Mouse (Mus musculus): ENCODE measurements around the gene Hmx2. TPM values are rescaled to one million over a fixed set of nuclear protein-coding genes. Genes with fewer than 3 reads are reported as not detected.

The Hmx2 gene
- polyA plus RNA-seq, 1 experiment from 2014 or later, result 2.7 TPM

DNA sequence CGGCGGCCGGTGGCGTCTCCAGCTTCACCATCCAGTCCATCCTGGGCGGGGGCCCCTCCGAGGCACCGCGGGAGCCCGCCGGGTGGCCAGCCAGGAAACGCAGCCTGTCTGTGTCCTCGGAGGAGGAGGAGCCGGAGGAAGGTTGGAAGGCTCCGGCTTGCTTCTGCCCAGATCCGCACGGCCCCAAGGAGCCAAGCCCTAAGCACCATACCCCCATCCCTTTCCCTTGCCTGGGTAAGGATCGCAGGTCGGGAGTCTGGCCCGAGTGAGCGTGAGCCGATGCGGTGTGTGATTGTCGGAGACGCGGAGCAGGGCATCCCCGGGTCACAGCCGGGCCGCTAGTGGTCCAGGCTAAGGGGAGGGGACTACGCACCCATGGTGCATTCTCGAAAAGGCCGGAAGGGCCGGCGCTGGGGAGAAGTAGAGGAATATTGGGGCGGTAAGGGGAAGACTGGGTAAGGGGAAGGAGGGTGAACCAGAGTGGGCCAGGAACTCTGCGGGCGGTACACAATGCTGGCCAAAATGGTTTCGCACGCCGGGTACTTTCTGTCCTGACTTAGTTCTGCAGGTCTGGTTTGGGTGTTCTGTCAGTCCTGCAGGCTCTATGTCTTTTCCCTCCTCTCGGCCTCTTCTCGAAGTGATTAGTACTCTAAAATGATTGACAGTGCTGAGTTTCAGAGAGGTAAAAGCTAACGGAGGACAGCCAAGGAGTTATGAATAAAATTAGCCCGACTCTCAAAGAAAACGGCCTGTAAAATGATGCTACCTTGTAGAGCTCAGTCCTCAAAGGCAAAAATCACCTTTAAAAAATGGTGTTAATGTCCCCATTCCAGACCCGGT, 6.0 kb downstream of the Hmx2 start:
- no peaks in the 10 kb centered on the region for H3K9me3 ChIP-seq (ENCODE audit: control insufficient read depth, low read length)
- peak overlapping the region; percentile 54; the same call in 1 of the 2 replicates for H3K27ac ChIP-seq (ENCODE audit: low read depth, low read length)
- peak overlapping the region; percentile 38; the same call in 1 of the 2 replicates for H3K9ac ChIP-seq (ENCODE audit: low read depth, low read length)
- H3K4me2 ChIP-seq (replicated peaks; ENCODE audit: low read depth, low read length), result peak overlapping the region; percentile 66
- under 1% methylated on average over 45 of the region's 45 CpGs for WGBS
- H3K27me3 ChIP-seq (ENCODE audit: control insufficient read depth, insufficient read depth, low read length), result peaks cover 90% of the 10 kb centered on the region
- no peaks in the 10 kb centered on the region for H3K36me3 ChIP-seq (ENCODE audit: control insufficient read depth, insufficient read depth, low read length)
- peak; percentile 36; the same call in 1 of the 2 replicates for ATAC-seq (ENCODE audit: low FRiP score)
- peak overlapping the region; percentile 37 for H3K4me3 ChIP-seq (ENCODE audit: low read depth, low read length)
- peak; percentile 68 for DNase-seq (ENCODE audit: low spot score)
- peaks cover 14% of the 10 kb centered on the region; the same call in 1 of the 2 replicates for H3K4me1 ChIP-seq (replicated peaks; ENCODE audit: control insufficient read depth, insufficient read depth, low read length)

DNA sequence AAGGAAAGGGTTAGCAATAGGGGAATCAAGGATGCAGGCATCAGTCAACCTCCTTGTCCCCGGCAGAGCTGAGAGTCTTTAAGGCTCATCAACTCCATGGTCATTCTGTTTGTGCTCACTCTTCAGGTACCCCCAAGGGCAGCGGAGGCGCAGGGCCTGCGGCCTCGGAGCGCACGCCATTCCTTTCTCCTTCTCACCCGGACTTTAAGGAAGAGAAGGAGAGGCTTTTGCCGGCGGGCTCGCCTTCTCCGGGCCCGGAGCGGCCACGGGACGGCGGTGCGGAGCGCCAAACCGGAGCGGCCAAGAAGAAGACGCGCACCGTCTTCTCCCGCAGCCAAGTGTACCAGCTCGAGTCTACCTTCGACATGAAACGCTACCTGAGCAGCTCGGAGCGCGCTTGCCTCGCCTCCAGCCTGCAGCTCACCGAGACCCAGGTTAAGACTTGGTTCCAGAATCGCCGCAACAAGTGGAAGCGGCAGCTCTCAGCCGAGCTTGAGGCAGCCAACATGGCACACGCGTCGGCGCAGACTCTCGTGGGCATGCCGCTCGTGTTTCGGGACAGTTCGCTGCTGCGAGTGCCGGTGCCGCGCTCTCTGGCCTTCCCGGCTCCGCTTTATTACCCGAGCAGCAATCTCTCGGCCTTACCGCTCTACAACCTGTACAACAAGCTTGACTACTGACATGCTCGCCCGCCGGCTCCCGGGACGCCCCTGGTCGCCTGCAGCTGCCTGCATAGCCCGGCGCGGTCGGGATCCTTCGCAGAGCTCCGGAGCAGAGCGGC, 6.9 kb downstream of the Hmx2 start:
- no peak overlapping the region; the same call in 1 of the 2 replicates for H3K27ac ChIP-seq (ENCODE audit: low read depth, low read length)
- peak; percentile 71 for DNase-seq (ENCODE audit: low spot score)
- H3K4me2 ChIP-seq (replicated peaks; ENCODE audit: low read depth, low read length), result peak overlapping the region; percentile 21
- peak overlapping the region; percentile 23 for H3K4me3 ChIP-seq (ENCODE audit: low read depth, low read length)
- peaks cover 80% of the 10 kb centered on the region for H3K27me3 ChIP-seq (ENCODE audit: control insufficient read depth, insufficient read depth, low read length)
- under 1% methylated on average over 65 of the region's 68 CpGs for WGBS
- no peaks in the 10 kb centered on the region for H3K36me3 ChIP-seq (ENCODE audit: control insufficient read depth, insufficient read depth, low read length)
- H3K4me1 ChIP-seq (replicated peaks; ENCODE audit: control insufficient read depth, insufficient read depth, low read length), result peaks cover 14% of the 10 kb centered on the region; the same call in 1 of the 2 replicates
- no peaks in the 10 kb centered on the region for H3K9me3 ChIP-seq (ENCODE audit: control insufficient read depth, low read length)
- H3K9ac ChIP-seq (ENCODE audit: low read depth, low read length), result no peak overlapping the region; the same call in 1 of the 2 replicates
- ATAC-seq (ENCODE audit: low FRiP score), result no peak

DNA sequence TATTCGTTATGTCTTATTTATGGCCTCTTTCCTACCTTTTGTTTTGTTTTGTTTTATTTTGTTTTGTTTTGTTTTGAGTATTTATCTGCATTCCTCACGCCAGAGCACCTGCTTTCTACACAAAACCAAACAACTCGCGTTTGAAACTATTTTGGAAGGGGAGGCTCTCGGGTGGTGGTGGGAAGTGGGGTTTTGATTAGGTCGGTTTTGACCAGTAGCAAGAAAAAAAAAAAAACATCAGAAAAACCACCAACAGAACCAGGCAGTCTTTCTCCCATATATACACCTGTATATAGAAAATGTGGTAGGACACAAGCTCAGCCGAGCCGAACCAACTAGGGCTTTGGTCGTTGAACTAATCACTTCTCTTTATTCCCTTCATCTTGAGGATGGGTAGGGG, 7.5 kb downstream of the Hmx2 start:
- WGBS, result 1% methylated on average over 9 of the region's 9 CpGs
- no peak overlapping the region for H3K4me2 ChIP-seq (replicated peaks; ENCODE audit: low read depth, low read length)
- H3K4me3 ChIP-seq (ENCODE audit: low read depth, low read length), result peak overlapping the region; percentile 23

DNA sequence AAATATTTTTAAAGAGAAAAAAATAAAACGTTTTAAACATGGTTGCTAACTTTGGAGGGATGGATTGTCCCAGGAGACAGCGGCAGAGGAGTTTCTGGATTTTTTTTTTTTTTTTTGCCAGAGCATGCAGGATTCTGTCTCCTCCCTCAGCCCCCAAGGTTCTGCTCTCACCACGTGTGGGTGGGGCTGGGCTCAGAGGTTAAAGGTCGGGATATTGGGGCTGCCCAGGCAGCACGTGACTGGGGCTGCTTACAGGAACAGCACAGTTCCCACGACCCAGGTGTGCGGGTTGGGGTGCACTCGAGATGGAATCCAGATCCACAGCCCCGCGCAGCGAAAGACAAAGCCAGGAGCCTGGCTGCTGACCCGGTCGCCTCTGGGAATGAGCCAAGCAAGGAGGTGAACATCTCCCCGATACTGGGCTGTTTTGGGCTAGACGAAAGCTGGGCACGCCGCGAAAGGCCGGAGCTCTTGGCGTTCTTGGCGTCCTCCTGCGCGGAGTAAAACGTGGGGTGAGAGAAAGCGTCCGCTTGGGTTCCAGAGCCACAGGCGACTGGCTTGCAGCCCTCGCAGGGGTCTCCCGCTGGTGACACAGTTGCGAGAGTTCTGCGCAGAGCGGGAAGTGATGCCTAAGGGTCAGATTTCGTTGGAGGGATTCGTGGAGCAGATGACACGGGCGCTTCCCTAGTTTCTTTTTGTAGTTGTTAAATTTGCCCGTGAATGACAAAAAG, 8.1 kb downstream of the Hmx2 start:
- under 1% methylated on average over 37 of the region's 37 CpGs for WGBS
- DNase-seq (ENCODE audit: low spot score), result peak; percentile 66
- 0 out of 2 replicates have a peak overlapping the region, but pooled peaks have one; percentile 19 for H3K9ac ChIP-seq (ENCODE audit: low read depth, low read length)
- no peaks in the 10 kb centered on the region for H3K9me3 ChIP-seq (ENCODE audit: control insufficient read depth, low read length)
- peak overlapping the region; percentile 12; the same call in 1 of the 2 replicates for H3K4me2 ChIP-seq (replicated peaks; ENCODE audit: low read depth, low read length)
- ATAC-seq (ENCODE audit: low FRiP score), result no peak
- H3K27me3 ChIP-seq (ENCODE audit: control insufficient read depth, insufficient read depth, low read length), result peaks cover 68% of the 10 kb centered on the region
- no peak overlapping the region for H3K27ac ChIP-seq (ENCODE audit: low read depth, low read length)
- H3K4me3 ChIP-seq (ENCODE audit: low read depth, low read length), result peak overlapping the region; percentile 12; the same call in 1 of the 2 replicates
- H3K4me1 ChIP-seq (replicated peaks; ENCODE audit: control insufficient read depth, insufficient read depth, low read length), result peaks cover 14% of the 10 kb centered on the region; the same call in 1 of the 2 replicates
- no peaks in the 10 kb centered on the region for H3K36me3 ChIP-seq (ENCODE audit: control insufficient read depth, insufficient read depth, low read length)

More for the DNA sequence above, 7.5 kb downstream of the Hmx2 start:
- Histone ChIP-seq H3K4me1 (replicated peaks; ENCODE audit: control insufficient read depth, insufficient read depth, low read length) (peaks cover 14% of the 10 kb centered on the region; the same call in 1 of the 2 replicates), H3K9ac (ENCODE audit: low read depth, low read length) (no peak overlapping the region), H3K36me3 (ENCODE audit: control insufficient read depth, insufficient read depth, low read length) (no peaks in the 10 kb centered on the region), H3K9me3 (ENCODE audit: control insufficient read depth, low read length) (no peaks in the 10 kb centered on the region), H3K27ac (ENCODE audit: low read depth, low read length) (no peak overlapping the region; the same call in 1 of the 2 replicates), H3K27me3 (ENCODE audit: control insufficient read depth, insufficient read depth, low read length) (peaks cover 74% of the 10 kb centered on the region)
- ATAC-seq (ENCODE audit: low FRiP score) (no peak), DNase-seq (ENCODE audit: low spot score) (peak; percentile 59)

DNA sequence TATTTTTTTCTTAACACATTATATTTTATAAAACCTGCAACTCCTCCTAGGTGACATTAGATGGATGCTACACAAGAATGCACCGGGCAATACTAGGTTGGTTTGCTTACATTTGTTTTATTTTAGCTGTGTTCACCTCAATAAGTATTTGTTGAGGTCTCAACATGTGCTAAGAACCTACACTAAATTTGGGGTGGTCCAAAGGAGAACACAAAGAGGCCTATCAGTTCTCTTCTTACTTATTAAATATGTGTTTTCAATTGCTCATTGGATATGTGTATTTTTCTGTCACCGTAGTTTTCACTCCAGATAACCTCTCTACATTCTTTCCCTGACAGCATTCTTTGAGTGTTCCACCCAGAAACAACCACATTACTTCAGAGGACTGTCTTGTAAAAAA, 9.2 kb downstream of the Hmx2 start:
- Histone ChIP-seq H3K4me3 (ENCODE audit: low read depth, low read length) (no peak overlapping the region), H3K4me2 (replicated peaks; ENCODE audit: low read depth, low read length) (no peak overlapping the region), H3K27ac (ENCODE audit: low read depth, low read length) (no peak overlapping the region), H3K36me3 (ENCODE audit: control insufficient read depth, insufficient read depth, low read length) (peaks cover 3% of the 10 kb centered on the region; the same call in 1 of the 2 replicates), H3K9me3 (ENCODE audit: control insufficient read depth, low read length) (no peaks in the 10 kb centered on the region), H3K4me1 (replicated peaks; ENCODE audit: control insufficient read depth, insufficient read depth, low read length) (peaks cover 13% of the 10 kb centered on the region; the same call in 1 of the 2 replicates), H3K27me3 (ENCODE audit: control insufficient read depth, insufficient read depth, low read length) (peaks cover 58% of the 10 kb centered on the region), H3K9ac (ENCODE audit: low read depth, low read length) (no peak overlapping the region)
- ATAC-seq (ENCODE audit: low FRiP score), result no peak
- WGBS, result 38% methylated on average over 2 of the region's 2 CpGs
- DNase-seq (ENCODE audit: low spot score), result no peak

DNA sequence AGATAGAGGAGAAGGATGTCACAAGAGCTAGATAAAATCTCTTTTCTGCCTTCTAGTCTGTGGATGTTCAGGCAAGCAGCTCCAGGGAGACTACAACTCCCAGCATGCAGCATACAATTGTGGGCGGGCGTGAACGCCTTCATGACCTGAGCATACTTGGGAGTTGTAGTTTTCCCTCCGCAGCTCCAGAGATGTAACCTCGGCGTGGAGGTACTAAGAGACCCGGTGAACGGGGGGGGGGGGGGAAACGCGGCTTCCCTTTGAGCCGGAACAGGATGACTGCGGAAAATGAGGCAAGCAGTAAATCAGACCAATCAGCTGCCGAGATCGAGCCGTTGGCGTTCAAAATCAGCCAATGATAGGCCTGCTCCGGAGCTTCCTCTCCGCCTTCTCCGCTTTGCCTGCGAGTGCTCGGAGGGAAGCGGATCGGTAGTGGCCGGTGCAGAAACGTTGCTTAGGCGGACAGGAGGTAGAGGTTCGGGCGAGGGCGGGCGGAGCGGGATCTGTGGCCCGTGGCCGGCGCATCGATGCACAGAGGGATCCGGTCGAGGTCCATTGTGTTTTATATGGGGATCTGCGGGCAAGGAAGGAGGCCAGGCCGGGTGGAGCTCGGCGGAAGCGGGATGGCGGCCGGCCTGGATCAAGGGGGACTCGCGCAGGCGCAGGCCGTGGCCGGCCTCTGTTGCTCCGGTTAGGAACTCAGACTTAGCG, 11.6 kb downstream of the Hmx2 start, which contains the start of gene Bub3:
Gene Bub3 (plus strand): TSS at position 237 of the 711 bp plus-strand sequence.
- H3K36me3 ChIP-seq (ENCODE audit: control insufficient read depth, insufficient read depth, low read length), result peaks cover 9% of the 10 kb centered on the region; the same call in 1 of the 2 replicates
- no peaks in the 10 kb centered on the region for H3K9me3 ChIP-seq (ENCODE audit: control insufficient read depth, low read length)
- H3K4me3 ChIP-seq (ENCODE audit: low read depth, low read length), result peak within 1 kb of the TSS; percentile 84
- DNase-seq (ENCODE audit: low spot score) (peak; percentile 91), ATAC-seq (ENCODE audit: low FRiP score) (peak; percentile 90)
- peak within 1 kb of the TSS; percentile 68 for H3K4me2 ChIP-seq (replicated peaks; ENCODE audit: low read depth, low read length)
- peak within 1 kb of the TSS; percentile 91 for H3K9ac ChIP-seq (ENCODE audit: low read depth, low read length)
- peaks cover 34% of the 10 kb centered on the region for H3K27me3 ChIP-seq (ENCODE audit: control insufficient read depth, insufficient read depth, low read length)
- 0 out of 2 replicates have a peak, but pooled peaks cover 3% of the 10 kb centered on the region for H3K4me1 ChIP-seq (replicated peaks; ENCODE audit: control insufficient read depth, insufficient read depth, low read length)
- H3K27ac ChIP-seq (ENCODE audit: low read depth, low read length), result peak within 1 kb of the TSS; percentile 86
- WGBS, result under 1% methylated on average over 46 of the region's 51 CpGs

DNA sequence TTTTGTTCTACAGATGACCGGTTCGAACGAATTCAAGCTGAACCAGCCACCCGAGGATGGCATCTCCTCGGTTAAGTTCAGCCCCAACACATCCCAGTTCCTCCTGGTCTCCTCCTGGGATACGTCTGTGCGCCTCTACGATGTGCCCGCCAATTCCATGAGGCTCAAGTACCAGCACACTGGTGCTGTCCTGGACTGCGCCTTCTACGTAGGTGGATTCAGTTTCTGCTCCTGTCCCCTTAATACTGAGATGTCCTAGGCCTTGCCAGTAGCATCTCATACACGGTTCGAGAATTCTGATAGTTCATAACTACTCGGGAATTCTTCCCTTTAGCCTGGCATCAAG, 12.1 kb downstream of the Hmx2 start:
- peak overlapping the region; percentile 68 for H3K4me2 ChIP-seq (replicated peaks; ENCODE audit: low read depth, low read length)
- peak; percentile 81 for DNase-seq (ENCODE audit: low spot score)
- peak; percentile 65 for ATAC-seq (ENCODE audit: low FRiP score)
- H3K4me3 ChIP-seq (ENCODE audit: low read depth, low read length), result peak overlapping the region; percentile 84
- peaks cover 29% of the 10 kb centered on the region for H3K27me3 ChIP-seq (ENCODE audit: control insufficient read depth, insufficient read depth, low read length)
- WGBS, result 1% methylated on average over 14 of the region's 14 CpGs
- H3K9ac ChIP-seq (ENCODE audit: low read depth, low read length), result peak overlapping the region; percentile 91
- H3K9me3 ChIP-seq (ENCODE audit: control insufficient read depth, low read length), result no peaks in the 10 kb centered on the region
- 0 out of 2 replicates have a peak, but pooled peaks cover 1% of the 10 kb centered on the region for H3K4me1 ChIP-seq (replicated peaks; ENCODE audit: control insufficient read depth, insufficient read depth, low read length)
- H3K27ac ChIP-seq (ENCODE audit: low read depth, low read length), result peak overlapping the region; percentile 86
- peaks cover 9% of the 10 kb centered on the region; the same call in 1 of the 2 replicates for H3K36me3 ChIP-seq (ENCODE audit: control insufficient read depth, insufficient read depth, low read length)
